Mouse (Mus musculus): ENCODE measurements around the gene Ubl7. TPM values are rescaled to one million over a fixed set of nuclear protein-coding genes. Genes with fewer than 3 reads are reported as not detected.
"Not testable (repeated sequence)": the region's sequence is repeated elsewhere in the genome, so short reads cannot be mapped to it uniquely, and the experiment has no call there.

Ubl7 gene
- polyA plus RNA-seq, 1 experiment from 2014 or later = 93.1 TPM

GRCm38 (mm10) chr9:57868767-57869166, 42.0 kb upstream of the Ubl7 start:
- no peaks in the 10 kb centered on the region for H3K9me3 ChIP-seq (ENCODE audit: control insufficient read depth, low read length)
- no peak for TF ChIP-seq CTCF (IDR thresholded peaks at IDR 0.05; ENCODE audit: low read depth)
- TF ChIP-seq EP300 (optimal IDR thresholded peaks at IDR 0.05) = no peak
- no peaks in the 10 kb centered on the region for H3K27me3 ChIP-seq (ENCODE audit: control insufficient read depth, insufficient read depth, low read length)
- H3K27ac ChIP-seq (replicated peaks) = no peak overlapping the region
- no peak overlapping the region for H3K4me3 ChIP-seq (ENCODE audit: low read depth, low read length)
- DNase-seq (ENCODE audit: low spot score) (no peak), ATAC-seq (ENCODE audit: low FRiP score, low TSS enrichment) (no peak)
- no peak overlapping the region for H3K4me2 ChIP-seq (replicated peaks; ENCODE audit: low read depth)
- H3K9ac ChIP-seq (ENCODE audit: low read length) = no peak overlapping the region
- 81% methylated on average over 6 of the region's 6 CpGs for WGBS
- no peaks in the 10 kb centered on the region for H3K36me3 ChIP-seq (ENCODE audit: control insufficient read depth, insufficient read depth, low read length)
- no peaks in the 10 kb centered on the region for H3K4me1 ChIP-seq (replicated peaks; ENCODE audit: control insufficient read depth, insufficient read depth)

DNA sequence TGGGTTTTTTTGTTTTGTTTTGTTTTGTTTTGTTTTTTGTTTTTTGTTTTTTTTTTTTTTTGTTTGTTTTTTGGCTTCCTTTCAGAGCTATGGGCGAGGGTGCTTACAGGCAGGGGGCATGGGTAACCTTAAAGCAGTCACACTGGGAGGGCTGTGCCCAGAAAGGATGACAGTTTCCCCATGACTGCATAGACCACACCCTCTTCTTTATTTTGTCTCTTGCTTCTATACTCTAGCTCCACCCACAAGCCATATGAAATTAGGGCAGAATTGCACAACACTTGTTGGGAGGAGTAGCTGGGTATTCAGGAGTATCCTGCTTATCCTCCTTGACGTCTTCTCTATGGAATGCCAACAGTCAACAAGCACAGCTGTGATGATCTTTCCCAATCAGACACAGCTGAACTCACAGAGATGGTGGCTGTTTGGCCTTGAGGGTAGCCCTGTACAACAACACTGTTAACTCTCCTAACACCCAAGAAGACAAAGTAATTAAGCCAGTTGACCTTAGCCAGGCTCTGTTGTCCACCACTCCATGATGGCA, 40.4 kb upstream of the Ubl7 start:
- no peak overlapping the region for H3K4me3 ChIP-seq (ENCODE audit: low read depth, low read length)
- 46% methylated on average over 2 of the region's 2 CpGs for WGBS
- H3K9me3 ChIP-seq (ENCODE audit: control insufficient read depth, low read length) = no peaks in the 10 kb centered on the region
- H3K27ac ChIP-seq (replicated peaks) = 0 out of 2 replicates have a peak overlapping the region, but pooled peaks have one; percentile 45
- H3K36me3 ChIP-seq (ENCODE audit: control insufficient read depth, insufficient read depth, low read length) = no peaks in the 10 kb centered on the region
- ATAC-seq (ENCODE audit: low FRiP score, low TSS enrichment) (no peak; the same call in 1 of the 2 replicates), DNase-seq (ENCODE audit: low spot score) (no peak)
- peak; percentile 87 for TF ChIP-seq EP300 (optimal IDR thresholded peaks at IDR 0.05)
- TF ChIP-seq CTCF (IDR thresholded peaks at IDR 0.05; ENCODE audit: low read depth) = no peak
- H3K4me1 ChIP-seq (replicated peaks; ENCODE audit: control insufficient read depth, insufficient read depth) = no peaks in the 10 kb centered on the region
- no peak overlapping the region for H3K4me2 ChIP-seq (replicated peaks; ENCODE audit: low read depth)
- H3K27me3 ChIP-seq (ENCODE audit: control insufficient read depth, insufficient read depth, low read length) = no peaks in the 10 kb centered on the region
- no peak overlapping the region for H3K9ac ChIP-seq (ENCODE audit: low read length)

DNA sequence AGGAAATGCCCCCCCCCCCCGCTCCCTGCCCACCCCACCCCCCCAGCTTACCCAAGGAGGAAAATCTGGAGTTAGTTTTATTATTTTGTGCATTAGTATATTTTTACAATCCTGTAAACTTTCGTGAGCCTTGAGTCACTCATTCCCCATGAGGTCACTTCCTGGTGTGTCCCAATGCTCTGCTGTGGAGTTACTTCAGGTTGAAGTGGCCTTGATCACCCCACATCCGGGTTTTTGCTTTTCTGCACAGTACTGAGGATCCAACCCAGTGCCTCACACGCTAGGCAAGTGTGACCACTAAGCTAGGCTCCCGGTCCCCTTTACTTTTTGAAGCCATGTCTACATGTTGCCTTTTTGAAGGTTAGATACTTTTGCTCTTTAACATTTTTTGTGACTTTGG, 36.6 kb upstream of the Ubl7 start:
- Histone ChIP-seq H3K4me3 (ENCODE audit: low read depth, low read length) (no peak overlapping the region), H3K9me3 (ENCODE audit: control insufficient read depth, low read length) (no peaks in the 10 kb centered on the region), H3K27ac (replicated peaks) (no peak overlapping the region), H3K27me3 (ENCODE audit: control insufficient read depth, insufficient read depth, low read length) (no peaks in the 10 kb centered on the region), H3K4me1 (replicated peaks; ENCODE audit: control insufficient read depth, insufficient read depth) (no peaks in the 10 kb centered on the region), H3K36me3 (ENCODE audit: control insufficient read depth, insufficient read depth, low read length) (no peaks in the 10 kb centered on the region), H3K9ac (ENCODE audit: low read length) (no peak overlapping the region), H3K4me2 (replicated peaks; ENCODE audit: low read depth) (no peak overlapping the region)
- ATAC-seq (ENCODE audit: low FRiP score, low TSS enrichment) = no peak
- TF ChIP-seq CTCF (IDR thresholded peaks at IDR 0.05; ENCODE audit: low read depth) = no peak
- TF ChIP-seq EP300 (optimal IDR thresholded peaks at IDR 0.05) = no peak
- DNase-seq (ENCODE audit: low spot score) = no peak
- 65% methylated on average over 5 of the region's 5 CpGs for WGBS

GRCm38 (mm10) chr9:57874994-57875393, 35.8 kb upstream of the Ubl7 start:
- no peak overlapping the region for H3K4me2 ChIP-seq (replicated peaks; ENCODE audit: low read depth)
- H3K4me1 ChIP-seq (replicated peaks; ENCODE audit: control insufficient read depth, insufficient read depth) = no peaks in the 10 kb centered on the region
- no peak overlapping the region for H3K4me3 ChIP-seq (ENCODE audit: low read depth, low read length)
- H3K9ac ChIP-seq (ENCODE audit: low read length) = no peak overlapping the region
- ATAC-seq (ENCODE audit: low FRiP score, low TSS enrichment) = no peak
- 42% methylated on average over 3 of the region's 3 CpGs for WGBS
- no peaks in the 10 kb centered on the region for H3K36me3 ChIP-seq (ENCODE audit: control insufficient read depth, insufficient read depth, low read length)
- H3K27ac ChIP-seq (replicated peaks) = no peak overlapping the region
- DNase-seq (ENCODE audit: low spot score) = no peak
- TF ChIP-seq EP300 (optimal IDR thresholded peaks at IDR 0.05) (no peak), CTCF (IDR thresholded peaks at IDR 0.05; ENCODE audit: low read depth) (no peak)
- H3K9me3 ChIP-seq (ENCODE audit: control insufficient read depth, low read length) = no peaks in the 10 kb centered on the region
- H3K27me3 ChIP-seq (ENCODE audit: control insufficient read depth, insufficient read depth, low read length) = no peaks in the 10 kb centered on the region

GRCm38 (mm10) chr9:57879213-57879612, 31.6 kb upstream of the Ubl7 start:
- Histone ChIP-seq H3K36me3 (ENCODE audit: control insufficient read depth, insufficient read depth, low read length) (no peaks in the 10 kb centered on the region), H3K4me3 (ENCODE audit: low read depth, low read length) (no peak overlapping the region), H3K9ac (ENCODE audit: low read length) (no peak overlapping the region), H3K27me3 (ENCODE audit: control insufficient read depth, insufficient read depth, low read length) (no peaks in the 10 kb centered on the region), H3K4me2 (replicated peaks; ENCODE audit: low read depth) (no peak overlapping the region), H3K4me1 (replicated peaks; ENCODE audit: control insufficient read depth, insufficient read depth) (no peaks in the 10 kb centered on the region), H3K27ac (replicated peaks) (no peak overlapping the region), H3K9me3 (ENCODE audit: control insufficient read depth, low read length) (no peaks in the 10 kb centered on the region)
- TF ChIP-seq CTCF (IDR thresholded peaks at IDR 0.05; ENCODE audit: low read depth) = no peak
- no peak for TF ChIP-seq EP300 (optimal IDR thresholded peaks at IDR 0.05)
- ATAC-seq (ENCODE audit: low FRiP score, low TSS enrichment) (no peak), DNase-seq (ENCODE audit: low spot score) (no peak)
- WGBS = 41% methylated on average over 3 of the region's 3 CpGs

- TF ChIP-seq EP300 (optimal IDR thresholded peaks at IDR 0.05) (no peak), CTCF (IDR thresholded peaks at IDR 0.05; ENCODE audit: low read depth) (no peak; the same call in 1 of the 2 replicates)
- Histone ChIP-seq H3K9ac (ENCODE audit: low read length) (no peak overlapping the region), H3K4me2 (replicated peaks; ENCODE audit: low read depth) (no peak overlapping the region), H3K36me3 (ENCODE audit: control insufficient read depth, insufficient read depth, low read length) (no peaks in the 10 kb centered on the region), H3K27me3 (ENCODE audit: control insufficient read depth, insufficient read depth, low read length) (no peaks in the 10 kb centered on the region), H3K27ac (replicated peaks) (no peak overlapping the region), H3K4me1 (replicated peaks; ENCODE audit: control insufficient read depth, insufficient read depth) (no peaks in the 10 kb centered on the region), H3K9me3 (ENCODE audit: control insufficient read depth, low read length) (no peaks in the 10 kb centered on the region), H3K4me3 (ENCODE audit: low read depth, low read length) (no peak overlapping the region)
- WGBS = 11% methylated on average over 4 of the region's 4 CpGs
- ATAC-seq (ENCODE audit: low FRiP score, low TSS enrichment) = no peak
- DNase-seq (ENCODE audit: low spot score) = no peak
Measured at GRCm38 (mm10) chr9:57880278-57880677, 30.5 kb upstream of the Ubl7 start.

DNA sequence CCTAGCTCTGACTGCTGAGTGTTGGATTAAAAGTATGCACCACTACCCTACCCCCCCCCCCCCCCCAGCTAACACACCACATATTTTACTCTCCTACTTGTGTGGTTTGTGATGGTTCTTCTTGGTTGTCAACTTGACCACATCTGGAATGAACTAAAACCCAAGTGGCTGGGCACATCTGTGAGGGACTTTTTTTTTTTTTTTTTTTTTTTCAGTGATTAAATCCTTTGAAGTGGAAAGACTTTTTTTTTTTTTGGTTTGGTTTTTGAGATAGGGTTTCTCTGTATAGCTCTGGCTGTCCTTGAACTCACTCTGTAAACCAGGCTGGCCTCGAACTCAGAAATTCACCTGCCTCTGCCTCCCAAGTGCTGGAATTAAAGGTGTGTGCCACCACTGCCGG, 29.0 kb upstream of the Ubl7 start:
- H3K9ac ChIP-seq (ENCODE audit: low read length); H3K36me3 ChIP-seq (ENCODE audit: control insufficient read depth, insufficient read depth, low read length); H3K9me3 ChIP-seq (ENCODE audit: control insufficient read depth, low read length); H3K4me3 ChIP-seq (ENCODE audit: low read depth, low read length); ATAC-seq (ENCODE audit: low FRiP score, low TSS enrichment); H3K27me3 ChIP-seq (ENCODE audit: control insufficient read depth, insufficient read depth, low read length); DNase-seq (ENCODE audit: low spot score); H3K4me2 ChIP-seq (replicated peaks; ENCODE audit: low read depth); H3K4me1 ChIP-seq (replicated peaks; ENCODE audit: control insufficient read depth, insufficient read depth); H3K27ac ChIP-seq (replicated peaks): not testable (repeated sequence)
- 85% methylated on average over 2 of the region's 2 CpGs for WGBS
